Mouse (Mus musculus) B cell, adult 2 months (primary cell): Measurements from ENCODE around the gene Tas2r143.

Source experiments
- DNase-seq, 2 experiments: peaks; one replicate each; pipeline ENCODE4 v3.0.0; 2022

Gene Tas2r143

DNA sequence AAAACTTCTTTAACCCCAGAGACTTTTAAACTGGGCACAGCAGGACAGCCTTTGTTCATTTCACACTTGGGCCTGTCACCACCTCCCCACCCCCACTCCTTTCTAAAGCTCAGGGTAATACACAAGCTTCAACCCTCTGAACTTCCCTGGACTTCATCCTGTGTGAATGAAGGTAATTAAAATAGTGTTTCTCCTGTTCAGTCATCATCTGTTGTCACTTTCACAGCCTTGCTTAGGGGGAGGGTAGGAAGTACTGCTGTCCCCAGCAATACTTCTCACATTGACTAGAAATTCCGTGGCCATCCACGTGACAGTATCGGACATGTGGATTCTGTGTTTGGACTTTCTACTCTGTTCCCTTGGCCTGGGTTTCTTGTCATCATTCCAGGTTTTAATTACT is 30.2 kb upstream of the Tas2r143 start:
- DNase-seq, result no peak

DNA sequence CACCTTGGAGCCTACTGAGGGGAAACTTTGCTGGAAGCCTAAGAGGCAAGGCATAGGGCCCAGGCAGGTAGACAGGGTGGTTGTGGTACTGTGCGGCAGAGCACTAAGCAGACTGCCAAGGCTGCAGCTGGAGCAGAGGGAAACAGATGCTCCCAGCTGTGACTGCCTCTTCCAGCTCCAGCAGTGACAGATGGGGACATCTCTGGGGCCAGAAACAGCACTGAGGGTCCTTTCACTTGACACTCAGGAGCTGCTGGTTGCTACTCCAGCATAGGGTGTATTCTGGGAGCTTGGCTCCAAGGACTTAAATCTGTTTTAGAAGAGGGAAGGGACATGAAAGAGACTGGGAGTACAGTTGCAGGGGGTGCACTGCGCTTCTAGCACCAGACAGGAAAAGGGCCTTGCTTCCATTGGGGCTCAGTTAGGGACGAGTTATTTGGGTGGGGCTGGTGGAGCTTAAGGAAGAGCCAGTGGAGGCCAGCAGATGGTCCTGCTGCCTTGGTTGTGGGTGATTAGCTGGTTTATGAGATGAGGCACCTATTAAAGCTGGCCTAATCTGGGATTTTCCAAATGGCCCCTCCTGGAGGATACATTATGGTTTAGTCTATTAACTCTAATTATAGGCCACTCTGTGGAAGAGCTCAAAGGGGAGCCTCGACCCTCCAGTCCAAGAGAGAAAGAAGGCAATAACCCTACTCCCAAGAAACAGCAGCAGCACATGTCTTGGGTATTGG is 29.2 kb upstream of the Tas2r143 start:
- no peak for DNase-seq

DNA sequence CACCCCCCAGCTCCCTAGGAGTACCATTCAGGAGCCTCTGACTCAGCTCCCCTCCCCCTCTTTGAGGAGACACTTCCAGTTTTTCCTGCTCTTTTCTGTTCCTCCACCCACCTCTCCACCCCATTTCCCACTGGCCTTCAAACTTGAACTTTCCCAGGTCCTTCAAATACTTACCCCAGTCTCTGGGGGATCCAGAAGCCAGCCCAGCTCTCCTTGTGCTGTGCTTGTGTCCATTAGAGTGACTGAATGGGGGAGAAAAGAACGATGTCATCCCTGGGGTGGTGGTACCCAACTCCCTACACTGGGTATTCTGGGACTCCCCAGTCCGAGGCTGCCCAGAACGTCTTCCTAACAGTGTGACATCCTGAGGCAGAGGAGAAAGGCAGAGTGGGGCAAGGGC is 28.0 kb upstream of the Tas2r143 start:
- DNase-seq, result no peak

DNA sequence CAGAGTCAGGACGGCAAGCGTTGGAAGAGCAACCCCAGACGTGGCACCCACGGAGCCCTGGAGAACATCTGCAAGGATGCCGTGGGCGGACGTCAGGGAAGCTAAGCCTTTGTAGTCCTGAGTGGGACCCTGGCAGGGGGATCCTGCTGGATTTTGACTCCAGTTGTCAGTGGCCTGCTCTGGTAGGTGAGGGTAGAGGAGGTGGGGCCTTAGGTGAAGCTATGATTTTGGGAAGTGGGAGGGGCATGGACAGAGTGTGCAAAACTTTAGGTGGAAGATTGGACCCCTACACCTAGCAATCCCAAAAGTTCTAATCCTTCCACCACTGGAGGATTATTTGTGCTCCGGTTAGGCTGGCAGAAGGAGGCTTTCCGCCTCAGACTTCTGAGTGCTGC is 27.6 kb upstream of the Tas2r143 start:
- DNase-seq, result no peak

DNA sequence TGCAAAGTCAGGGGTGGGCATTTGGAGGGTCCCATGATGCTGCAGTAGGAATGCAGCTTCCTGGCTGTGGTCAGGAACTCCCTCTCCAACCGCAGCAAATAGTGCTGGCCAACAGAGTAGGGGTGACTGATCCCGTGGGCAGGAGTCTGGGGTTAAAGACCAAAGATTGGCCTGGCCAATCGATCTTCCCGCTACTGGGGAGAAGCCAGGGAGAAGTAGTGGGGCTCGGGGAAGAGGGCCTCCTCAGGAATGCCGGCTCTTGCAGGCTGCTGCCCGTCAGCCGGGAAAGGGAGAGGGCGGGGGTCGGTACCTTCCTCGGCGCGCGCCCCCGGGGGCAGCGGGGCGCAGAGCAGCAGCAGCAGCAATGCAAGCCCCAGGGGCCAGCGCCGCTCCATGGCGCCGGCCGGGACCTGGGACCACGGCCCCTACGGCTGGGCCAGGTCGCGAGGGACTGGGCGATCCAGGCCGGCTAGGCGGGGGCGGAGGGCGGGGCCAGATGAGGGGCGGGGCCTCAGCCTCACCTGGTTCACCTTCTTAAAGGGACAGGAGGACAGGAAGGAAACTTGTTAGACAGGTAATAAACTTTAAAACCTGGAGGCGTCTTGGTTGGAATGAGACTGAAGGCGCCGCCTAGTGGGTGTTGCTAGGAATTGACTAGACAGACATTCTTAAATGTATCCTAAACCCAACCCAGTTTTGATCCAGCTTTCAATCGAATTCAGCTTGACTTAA is 27.1 kb upstream of the Tas2r143 start, which contains the start of gene Epha1:
Gene Epha1, minus strand, starts transcription at position 453 of the 732 bp plus-strand sequence.
- peak; percentile 75 to 77 for DNase-seq

DNA sequence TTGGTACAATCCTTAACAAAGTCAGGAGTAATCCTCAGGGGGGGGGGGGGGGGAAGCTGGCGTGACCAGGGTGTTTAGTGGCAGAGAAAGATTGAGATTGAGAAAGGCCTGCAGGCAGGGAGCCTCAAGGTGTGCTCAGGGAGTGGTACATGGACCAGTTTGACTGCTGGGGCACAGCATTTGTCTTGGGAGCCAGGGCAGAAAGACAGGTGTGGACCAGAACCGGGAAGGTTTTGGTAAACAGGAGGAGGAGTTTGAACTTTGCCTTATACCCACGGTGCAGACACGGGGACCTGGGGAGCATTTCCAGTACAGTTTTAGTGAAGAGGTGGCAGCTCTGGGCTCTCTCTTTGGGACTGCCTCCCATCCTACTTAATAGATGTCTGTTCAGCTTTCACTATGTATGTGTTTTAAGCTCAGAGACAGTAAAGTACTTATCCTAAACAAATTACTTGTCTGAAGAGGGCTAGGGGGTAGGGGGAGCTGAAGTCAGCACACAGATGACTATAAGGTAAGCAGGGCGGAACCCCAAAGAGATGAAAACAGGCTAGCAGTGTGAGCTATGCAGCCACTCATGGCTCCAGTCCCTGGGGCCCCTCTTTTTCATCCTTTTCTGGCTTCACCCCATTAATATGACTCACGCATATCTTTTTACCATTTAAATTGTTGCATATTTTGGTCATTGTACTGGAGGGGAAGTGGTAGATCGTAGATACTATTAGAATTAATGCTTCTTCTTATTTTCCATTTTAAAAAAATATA is 26.2 kb upstream of the Tas2r143 start:
- DNase-seq, result no peak

DNA sequence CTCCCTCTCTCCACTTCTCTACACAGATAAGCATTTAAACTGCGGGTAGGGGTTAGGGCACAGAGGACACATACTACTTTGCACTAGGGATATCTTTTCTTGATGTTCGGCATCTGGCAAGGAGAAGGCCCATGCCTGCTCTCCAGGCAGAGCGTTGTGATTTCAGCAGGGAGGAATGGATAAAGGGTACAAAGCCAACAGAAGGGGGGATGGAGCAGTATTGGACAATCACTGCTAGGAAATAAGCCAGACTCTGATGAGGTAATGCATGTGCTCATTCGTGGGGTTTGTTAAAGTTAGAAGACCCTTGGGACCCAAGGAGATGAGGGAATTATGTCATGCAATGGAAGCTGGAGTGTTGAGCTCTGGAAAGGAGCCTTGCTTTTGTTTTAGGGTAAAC is 25.3 kb upstream of the Tas2r143 start:
- DNase-seq, result no peak

DNA sequence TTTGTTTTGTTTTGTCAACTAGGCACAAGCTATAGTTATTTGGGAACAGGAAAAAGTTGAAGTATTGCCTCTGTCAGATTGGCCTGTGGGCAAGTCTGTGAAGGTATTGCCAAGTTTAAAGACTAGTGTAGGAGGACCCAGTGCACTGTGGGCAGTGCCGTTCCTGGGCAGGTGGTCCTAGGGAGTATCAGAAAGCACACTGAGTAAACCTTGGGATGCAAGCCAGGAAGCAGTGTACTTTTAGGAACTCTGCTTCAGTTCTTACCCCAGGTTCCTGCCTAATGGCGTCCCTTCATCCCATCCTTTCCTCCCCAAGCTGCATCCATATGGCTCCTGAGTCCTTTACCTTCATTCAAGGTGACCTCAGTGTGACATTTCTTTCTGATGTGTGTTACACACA is 24.9 kb upstream of the Tas2r143 start:
- no peak for DNase-seq

DNA sequence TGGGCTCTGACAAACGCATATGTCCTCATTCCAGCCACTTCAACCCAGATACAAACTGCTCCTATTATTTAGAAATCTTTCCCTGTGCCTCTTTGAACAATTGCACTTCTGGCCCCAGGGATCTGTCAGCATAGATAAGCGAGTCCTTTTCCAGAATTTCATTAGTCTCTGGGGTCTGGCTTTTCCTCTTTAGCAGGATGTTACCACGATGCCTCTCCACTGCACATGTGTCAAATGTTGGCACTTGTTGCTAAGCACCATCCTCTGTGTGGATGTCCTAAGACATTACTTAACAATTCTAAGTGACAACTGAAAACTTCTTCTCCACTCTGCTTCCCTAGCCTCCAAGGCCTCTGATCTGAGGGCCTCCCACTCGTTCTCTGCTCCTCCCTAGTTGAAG is 24.0 kb upstream of the Tas2r143 start:
- no peak for DNase-seq

DNA sequence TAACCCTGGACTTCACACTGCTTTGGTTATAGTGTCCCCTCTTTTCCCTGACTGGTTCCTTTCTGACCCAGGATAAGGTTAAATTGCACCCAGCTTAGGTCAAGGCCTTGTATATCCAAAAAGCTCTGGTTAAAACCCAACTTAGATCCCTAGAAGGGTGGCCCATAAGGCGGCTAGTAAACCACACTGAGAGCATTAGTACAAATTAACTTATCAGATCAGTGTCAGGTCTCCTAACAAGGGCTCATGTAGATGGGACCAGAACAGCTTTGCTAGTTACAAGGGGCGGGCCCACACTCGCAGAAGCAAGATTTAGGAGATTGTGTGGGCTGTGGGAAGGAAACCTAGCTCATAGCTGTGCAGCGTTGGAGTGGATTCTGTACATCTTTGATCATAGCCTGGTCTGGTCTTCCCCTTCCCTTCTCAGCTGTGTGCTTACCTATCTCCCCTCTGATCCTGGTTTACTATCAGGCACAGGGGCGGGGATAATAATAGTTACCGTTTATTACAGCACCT is 23.5 kb upstream of the Tas2r143 start:
- no peak for DNase-seq

DNA sequence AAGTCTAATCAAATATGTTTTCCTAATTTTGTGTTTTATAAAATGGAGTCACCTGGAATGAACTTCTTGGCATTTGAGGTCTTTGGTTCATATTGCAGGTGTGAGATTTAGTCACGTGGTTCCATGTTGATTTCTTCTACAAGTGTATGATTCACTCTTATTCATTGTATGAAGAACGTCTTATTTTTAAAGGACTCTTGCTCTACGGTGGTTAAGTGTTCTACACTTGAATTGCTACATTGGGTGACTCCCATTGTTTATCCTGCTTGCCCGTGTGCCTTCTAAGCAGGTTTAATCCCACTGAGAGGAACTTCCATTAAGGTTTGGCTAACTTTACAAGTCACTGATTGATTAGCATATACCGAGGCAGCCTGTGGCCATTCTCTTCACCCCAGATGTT is 22.8 kb upstream of the Tas2r143 start:
- no peak for DNase-seq

DNA sequence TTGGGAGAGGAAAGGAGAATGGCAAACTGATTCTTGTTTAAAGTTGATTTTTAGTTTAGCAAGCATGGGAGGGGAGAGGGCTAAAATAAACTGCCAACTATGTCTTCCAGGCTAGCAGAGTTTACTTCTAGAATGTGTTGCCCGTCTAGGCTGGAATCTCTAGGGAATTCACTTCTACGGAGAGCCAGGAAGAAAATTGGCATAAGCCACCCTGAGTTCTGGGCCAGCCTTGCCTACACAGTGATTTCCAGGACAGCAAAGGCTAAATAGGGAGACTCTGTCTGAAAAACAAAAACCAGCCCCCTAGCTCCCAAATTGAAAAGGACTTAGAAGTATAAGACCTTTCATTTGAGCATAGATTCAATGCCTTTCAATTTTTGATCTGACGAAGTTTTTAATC is 20.5 kb upstream of the Tas2r143 start:
- no peak for DNase-seq

DNA sequence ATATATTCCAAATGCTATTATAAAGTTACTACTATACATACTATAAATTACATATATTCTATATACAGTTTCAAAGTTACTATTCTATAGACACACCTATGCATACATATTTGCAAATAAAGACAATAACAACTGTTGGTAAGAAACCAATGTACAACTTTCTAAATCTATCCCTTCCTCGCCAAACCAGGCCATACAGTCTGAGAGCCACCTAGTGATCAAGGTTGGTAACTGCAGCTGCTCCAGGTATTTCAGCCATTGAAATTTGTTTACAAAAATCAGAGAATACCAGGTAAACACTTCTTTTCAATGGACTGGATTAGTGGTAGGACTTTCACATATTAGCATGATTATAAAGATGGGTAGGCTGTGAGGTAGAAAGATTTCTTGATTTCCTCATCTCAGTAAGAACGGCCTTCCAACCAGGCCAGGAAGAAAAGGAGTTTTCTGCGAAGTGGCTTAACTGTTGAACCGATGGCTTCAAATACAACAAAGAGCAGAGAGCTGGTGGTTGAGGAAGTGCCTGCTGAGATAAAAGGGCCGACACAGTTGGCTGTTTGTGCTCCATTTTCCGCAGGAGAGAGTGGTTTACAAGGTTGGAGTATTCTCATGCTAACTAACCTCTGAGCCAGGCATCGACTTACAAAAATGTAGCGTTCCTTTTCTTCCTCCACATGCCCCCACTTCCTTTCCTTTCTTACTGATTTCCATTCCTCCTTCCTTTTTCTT is 19.5 kb upstream of the Tas2r143 start:
- peak; percentile 53 to 57 for DNase-seq

DNA sequence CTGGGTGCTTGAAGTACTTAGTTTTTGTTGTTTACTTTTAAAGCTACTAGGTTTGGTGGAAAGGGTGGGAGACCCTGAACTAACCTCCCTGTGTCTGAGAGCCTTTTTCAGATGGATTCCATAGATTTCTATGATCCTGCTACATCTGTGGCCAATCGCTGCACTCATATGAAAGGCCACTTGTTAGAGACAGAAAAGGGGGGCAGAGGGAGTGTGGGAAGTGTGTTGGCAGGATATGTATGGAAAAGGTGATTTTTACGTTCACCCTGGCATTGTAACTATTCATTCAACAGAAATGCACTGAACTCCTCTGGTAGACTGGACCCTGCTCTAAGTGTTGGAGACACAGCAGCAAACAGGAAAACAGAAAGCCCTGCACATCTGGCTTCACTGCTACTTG is 18.8 kb upstream of the Tas2r143 start:
- DNase-seq, result no peak

DNA sequence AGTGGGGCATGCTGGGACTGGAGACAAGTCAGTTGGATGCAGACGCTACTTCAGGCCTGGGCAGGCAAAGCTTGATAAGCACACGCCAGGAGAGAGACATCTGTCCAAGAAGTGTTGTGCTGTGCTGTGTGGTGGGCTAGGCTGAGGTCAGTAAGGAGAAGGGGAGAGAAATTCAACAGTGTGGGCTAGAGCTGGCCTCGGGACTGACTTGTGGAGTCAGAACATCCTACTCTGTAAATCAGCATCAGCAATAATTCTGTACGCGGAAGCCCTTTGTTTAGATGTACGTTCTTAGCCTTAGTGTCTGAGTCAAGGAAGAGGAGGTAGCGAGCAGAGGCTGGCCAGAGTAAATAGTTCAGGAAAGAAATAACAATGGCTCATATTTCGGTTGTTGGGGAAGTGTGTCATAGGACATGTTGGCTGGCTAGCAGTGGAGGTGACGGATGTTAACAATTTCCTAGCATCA is 18.1 kb upstream of the Tas2r143 start:
- no peak for DNase-seq

DNA sequence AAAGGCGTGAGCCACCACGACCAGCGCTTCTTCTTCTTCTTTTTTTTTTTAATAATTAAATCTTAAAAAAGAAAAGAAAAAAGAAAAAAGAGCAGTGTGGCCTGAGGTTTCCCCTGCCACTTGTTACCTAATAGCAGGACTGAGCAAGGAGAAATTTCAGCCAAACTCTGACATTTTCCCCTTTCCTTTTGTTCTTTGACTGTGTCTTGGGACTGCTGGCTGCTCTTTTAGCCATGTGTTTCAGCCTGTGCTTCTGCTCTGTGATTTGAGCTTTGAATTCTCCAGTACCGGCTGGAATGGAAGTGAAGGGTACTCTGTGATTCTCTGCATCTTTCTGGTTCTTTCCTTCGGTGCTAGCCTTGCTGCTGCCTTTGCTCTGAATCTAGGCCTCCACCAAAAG is 16.7 kb upstream of the Tas2r143 start:
- no peak for DNase-seq

DNA sequence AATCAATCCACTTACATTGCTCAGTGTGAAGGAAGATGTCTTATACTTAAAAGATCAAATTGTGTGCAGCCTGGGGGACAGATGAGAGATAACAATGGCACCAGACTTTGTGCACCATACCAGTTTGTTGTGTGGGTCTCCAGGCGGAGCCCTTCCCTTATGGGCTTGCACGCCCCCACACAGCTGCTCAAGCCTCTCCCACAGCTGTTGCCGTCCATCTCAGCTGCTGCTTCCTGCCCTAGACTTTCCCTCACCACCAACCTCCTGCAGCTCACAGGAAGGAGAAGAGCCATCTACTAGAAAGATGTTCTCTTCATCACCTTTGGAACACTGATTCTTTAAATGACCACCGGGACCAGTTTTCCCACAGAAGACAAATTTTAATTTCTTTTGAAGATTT is 14.4 kb upstream of the Tas2r143 start:
- no peak for DNase-seq

DNA sequence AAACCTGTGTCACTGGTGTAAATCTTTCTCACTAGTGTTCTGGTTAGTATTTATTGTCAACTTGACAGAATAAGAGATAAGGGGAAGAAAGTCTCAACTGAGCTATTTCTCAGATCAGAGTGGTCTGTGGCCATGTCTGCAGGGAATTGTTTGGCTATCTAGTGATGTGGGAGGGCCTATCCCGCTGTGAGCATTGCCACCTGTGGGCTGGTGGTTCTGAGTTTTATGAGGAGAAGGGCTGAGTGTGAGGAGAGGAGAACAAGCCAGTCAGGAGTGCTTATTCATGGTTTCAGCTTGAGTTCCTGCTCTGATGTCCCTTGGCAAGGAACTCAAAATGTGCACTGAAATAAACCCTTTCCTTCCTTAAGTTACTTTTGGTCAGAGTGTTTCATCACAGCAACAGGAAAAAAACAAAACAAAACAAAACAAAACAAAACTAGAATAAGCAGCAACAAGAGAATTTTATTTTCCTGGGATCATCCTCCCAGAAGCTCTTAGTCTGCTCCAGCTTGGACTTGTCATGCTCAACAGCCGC is 8.2 kb upstream of the Tas2r143 start:
- no peak for DNase-seq

DNA sequence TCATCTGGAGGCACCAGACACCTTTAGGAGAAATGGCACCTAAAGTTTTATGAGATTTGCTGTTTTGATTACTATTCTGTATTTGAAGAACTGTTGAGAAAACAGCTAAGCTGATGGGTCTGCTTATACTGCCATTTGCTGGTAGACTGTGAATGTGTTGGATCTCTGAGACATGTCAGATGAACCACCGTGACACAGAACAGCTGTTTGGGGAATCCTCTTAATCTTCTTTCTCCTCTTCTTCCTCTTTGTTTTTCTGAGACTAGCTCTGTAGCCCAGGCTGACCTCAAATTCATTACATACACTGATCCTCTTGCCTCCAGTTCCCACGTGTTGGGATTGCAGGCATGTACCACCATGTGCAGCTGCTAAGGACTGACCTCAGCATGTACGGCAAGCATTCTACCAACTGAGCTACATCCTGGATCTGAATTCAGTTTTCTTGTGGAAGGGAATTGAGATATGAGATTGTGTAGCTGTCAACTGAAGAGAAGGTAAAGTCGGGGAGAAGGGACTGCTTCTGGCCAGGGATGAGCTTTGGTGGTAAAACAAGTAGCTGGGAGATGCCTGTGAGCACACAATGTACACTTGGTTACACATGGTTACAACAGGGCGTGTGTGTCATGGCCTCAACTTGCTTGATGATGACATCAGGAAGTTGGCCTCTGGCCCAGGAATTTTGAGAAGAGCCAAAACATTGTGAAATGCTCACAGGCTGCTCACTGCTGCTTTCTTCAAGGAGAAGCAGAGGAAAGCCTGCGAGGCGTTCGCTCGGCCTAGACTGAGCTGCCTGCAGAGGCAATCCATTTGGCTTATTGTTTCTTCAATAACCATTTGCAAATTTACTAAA is 3.9 kb upstream of the Tas2r143 start:
- DNase-seq, result peak in 1 of 2 experiments; percentile 15

DNA sequence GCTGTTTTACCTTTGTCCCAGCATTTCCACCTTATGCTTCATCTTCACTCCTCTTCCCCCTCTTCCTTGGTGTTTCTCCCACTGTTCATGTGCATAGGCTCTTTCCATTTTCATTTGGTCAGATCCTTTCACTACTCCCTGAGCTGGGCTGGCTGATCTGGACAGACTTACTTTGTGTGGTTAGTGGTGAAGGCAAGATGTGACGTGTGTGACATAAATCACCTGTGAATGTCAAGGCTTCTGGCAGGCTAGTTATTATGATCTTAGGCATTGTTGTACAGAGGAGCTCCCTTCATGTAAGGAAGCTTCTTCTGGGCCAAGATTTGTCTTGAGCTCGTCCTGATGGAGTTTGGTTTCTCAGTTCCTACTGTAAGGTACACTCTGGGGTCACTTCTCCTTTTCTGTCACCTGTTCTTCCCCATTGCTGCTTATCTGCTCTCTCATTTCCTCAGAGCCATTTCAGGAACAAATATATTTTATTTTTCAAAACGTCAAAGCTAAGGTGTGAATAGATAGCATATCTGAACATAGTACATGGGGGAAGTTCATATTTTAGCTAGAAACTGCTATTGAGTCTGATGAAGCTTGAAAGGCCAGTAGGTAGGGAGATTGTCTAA is 2.9 kb upstream of the Tas2r143 start:
- peak; percentile 40 to 54 for DNase-seq

DNA sequence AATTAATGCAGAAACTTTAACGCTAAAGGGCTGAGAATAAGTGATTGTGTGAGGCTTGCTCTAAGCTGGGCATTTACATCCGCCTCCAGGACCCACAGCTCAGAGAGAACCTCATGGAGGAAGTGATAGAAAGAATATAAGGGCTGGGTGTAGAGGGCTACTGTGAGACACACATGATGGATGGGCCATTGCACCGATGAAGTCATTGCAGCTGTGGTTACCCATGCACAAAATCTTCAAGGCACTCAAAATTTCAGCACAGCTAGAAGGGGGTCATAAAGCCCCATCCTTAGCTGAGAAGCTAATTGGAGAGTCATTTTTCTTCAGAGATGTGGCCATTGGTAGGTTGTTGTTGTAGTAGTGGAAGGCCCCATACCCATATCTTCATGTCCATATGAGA is 1.8 kb upstream of the Tas2r143 start:
- DNase-seq, result peak; percentile 50 to 55
